Mouse (Mus musculus): ENCODE results near the gene Apol11a.
"Not testable (repeated sequence)": the region's sequence is repeated elsewhere in the genome, so short reads cannot be mapped to it uniquely, and the experiment has no call there.

DNA sequence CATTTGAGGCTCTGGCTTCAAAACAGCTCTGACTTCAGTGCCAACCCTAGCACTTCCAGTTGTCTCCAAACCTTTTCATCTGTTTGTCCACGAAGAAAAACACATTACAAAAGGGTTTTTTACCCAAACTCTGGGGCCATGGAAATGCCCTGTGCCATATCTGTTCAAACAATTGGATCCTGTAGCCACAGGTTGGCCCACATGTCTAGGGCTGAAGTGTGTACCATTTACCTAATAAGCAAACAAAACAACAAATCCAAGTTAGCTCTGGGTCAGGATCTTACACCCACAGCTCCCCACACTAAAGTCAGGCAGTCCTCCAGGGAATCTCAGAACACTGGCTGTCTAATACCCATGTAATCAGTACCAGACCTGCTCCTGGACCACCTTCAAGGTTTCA lies 31.1 kb downstream of the Apol11a start:
- TF ChIP-seq CTCF (IDR thresholded peaks at IDR 0.05; ENCODE audit: control insufficient read depth, insufficient read depth, insufficient replicate concordance, low read depth, low read length); POLR2A (IDR thresholded peaks at IDR 0.05; ENCODE audit: control insufficient read depth, low read depth, low read length): not testable (repeated sequence)
